Mouse (Mus musculus): ENCODE data around the gene Tmem121. TPM values are rescaled to one million over a fixed set of nuclear protein-coding genes. Genes with fewer than 3 reads are reported as not detected.

The Tmem121 gene
- polyA plus RNA-seq, 1 experiment from 2014 or later: 1.2 TPM

DNA sequence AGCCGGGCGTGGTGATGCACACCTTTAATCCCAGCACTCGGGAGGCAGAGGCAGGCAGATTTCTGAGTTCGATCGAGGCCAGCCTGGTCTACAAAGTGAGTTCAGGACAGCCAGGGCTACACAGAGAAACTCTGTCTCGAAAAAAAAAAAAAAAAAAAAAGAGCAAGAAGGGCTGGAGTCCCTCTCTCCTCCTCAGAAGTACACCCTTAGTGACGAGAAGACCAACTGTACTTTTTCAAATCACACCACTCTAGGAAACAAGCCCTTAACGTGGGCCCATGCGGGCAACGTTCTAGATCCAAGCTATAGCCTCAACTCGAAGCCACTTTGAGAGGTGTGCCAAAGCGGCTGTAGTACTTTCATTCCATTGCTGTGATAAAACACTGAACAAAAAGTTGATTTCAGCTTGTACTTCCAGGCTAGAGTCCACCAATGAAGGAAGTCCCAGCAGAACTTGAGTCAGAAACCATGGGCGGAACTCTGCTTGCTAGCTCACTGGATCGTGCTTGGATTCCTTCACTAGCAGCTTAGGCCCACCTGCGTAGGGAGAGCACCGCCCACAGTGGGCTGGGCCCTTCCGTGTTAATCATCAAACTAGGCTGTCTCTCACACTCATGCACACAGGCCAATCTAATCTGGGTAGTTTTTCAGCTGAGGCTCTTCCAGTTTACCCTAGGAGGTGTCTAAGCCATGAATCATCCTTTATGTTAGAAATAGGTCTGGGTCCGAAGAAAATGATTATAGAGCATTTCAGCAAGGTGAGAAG lies 8.6 kb upstream of the Tmem121 start:
- Histone ChIP-seq H3K9ac (replicated peaks; ENCODE audit: low read depth) (no peak overlapping the region), H3K4me1 (ENCODE audit: insufficient read depth, low read depth, low read length) (no peaks in the 10 kb centered on the region), H3K4me2 (replicated peaks; ENCODE audit: low read depth, low read length) (no peak overlapping the region), H3K4me3 (ENCODE audit: low read depth, low read length) (no peak overlapping the region), H3K27me3 (replicated peaks; ENCODE audit: insufficient read depth, low read length) (no peaks in the 10 kb centered on the region), H3K9me3 (ENCODE audit: low read length) (no peaks in the 10 kb centered on the region), H3K27ac (ENCODE audit: low read length) (no peak overlapping the region), H3K36me3 (ENCODE audit: insufficient read depth, low read length) (no peaks in the 10 kb centered on the region)
- no peak for ATAC-seq
- TF ChIP-seq CTCF (IDR thresholded peaks at IDR 0.05) (no peak), EP300 (IDR thresholded peaks at IDR 0.05) (no peak)
- no peak for DNase-seq (ENCODE audit: low spot score)
- 82% methylated on average over 17 of the region's 18 CpGs for WGBS

DNA sequence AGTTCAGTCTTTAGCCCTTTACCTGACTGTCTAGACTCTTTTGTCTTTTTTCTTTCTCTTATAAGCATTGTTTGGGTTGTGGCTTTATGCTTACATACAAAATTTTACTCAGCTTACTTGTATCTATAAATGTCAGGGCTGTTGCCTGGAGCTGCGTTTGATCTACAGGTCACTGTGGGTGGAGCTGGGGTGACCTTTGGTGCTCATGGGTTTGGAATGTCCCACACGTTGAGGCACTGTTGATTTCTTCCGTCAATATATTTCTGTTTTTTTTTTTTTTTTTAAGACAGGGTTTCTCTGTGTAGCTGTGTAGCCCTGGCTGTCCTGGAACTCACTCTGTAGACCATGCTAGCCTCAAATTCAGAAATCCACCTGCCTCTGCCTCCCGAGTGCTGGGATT lies 4.7 kb upstream of the Tmem121 start:
- Histone ChIP-seq H3K9ac (replicated peaks; ENCODE audit: low read depth) (no peak overlapping the region), H3K36me3 (ENCODE audit: insufficient read depth, low read length) (no peaks in the 10 kb centered on the region), H3K27ac (ENCODE audit: low read length) (no peak overlapping the region), H3K9me3 (ENCODE audit: low read length) (no peaks in the 10 kb centered on the region), H3K4me3 (ENCODE audit: low read depth, low read length) (no peak overlapping the region), H3K4me1 (ENCODE audit: insufficient read depth, low read depth, low read length) (peaks cover under 1% of the 10 kb centered on the region; the same call in 1 of the 2 replicates), H3K27me3 (replicated peaks; ENCODE audit: insufficient read depth, low read length) (no peaks in the 10 kb centered on the region), H3K4me2 (replicated peaks; ENCODE audit: low read depth, low read length) (no peak overlapping the region)
- ATAC-seq (no peak), DNase-seq (ENCODE audit: low spot score) (no peak)
- TF ChIP-seq CTCF (IDR thresholded peaks at IDR 0.05) (no peak), EP300 (IDR thresholded peaks at IDR 0.05) (no peak)
- WGBS: 31% methylated on average over 4 of the region's 4 CpGs

DNA sequence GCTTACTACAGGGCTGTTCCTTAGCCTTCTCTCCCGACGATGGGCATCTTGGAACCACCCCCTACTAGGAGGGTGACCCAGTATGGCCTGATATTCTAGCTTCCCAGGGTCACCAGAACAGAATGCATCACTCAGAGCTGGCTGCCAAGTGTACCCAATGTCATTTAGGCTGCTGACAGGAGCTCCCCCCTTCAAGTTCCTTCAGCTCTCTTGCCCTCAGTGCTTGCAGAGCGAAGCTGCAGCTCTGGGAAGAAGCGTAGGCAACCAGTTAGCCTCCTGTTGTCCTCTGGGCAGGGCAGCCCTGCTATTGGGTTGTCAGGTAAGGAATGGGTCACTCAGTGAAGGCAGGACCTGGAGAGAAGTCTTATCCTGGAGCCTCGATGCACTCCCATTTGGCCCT lies 785 bp upstream of the Tmem121 start:
- Histone ChIP-seq H3K9me3 (ENCODE audit: low read length) (no peaks in the 10 kb centered on the region), H3K4me2 (replicated peaks; ENCODE audit: low read depth, low read length) (no peak overlapping the region), H3K36me3 (ENCODE audit: insufficient read depth, low read length) (no peaks in the 10 kb centered on the region), H3K9ac (replicated peaks; ENCODE audit: low read depth) (no peak overlapping the region), H3K27me3 (replicated peaks; ENCODE audit: insufficient read depth, low read length) (peaks cover 10% of the 10 kb centered on the region; the same call in 1 of the 2 replicates), H3K4me1 (ENCODE audit: insufficient read depth, low read depth, low read length) (peaks cover 8% of the 10 kb centered on the region; the same call in 1 of the 2 replicates), H3K27ac (ENCODE audit: low read length) (no peak overlapping the region), H3K4me3 (ENCODE audit: low read depth, low read length) (no peak overlapping the region)
- no peak for ATAC-seq
- DNase-seq (ENCODE audit: low spot score): no peak
- 58% methylated on average over 5 of the region's 5 CpGs for WGBS
- no peak for TF ChIP-seq CTCF (IDR thresholded peaks at IDR 0.05)
- no peak for TF ChIP-seq EP300 (IDR thresholded peaks at IDR 0.05)

DNA sequence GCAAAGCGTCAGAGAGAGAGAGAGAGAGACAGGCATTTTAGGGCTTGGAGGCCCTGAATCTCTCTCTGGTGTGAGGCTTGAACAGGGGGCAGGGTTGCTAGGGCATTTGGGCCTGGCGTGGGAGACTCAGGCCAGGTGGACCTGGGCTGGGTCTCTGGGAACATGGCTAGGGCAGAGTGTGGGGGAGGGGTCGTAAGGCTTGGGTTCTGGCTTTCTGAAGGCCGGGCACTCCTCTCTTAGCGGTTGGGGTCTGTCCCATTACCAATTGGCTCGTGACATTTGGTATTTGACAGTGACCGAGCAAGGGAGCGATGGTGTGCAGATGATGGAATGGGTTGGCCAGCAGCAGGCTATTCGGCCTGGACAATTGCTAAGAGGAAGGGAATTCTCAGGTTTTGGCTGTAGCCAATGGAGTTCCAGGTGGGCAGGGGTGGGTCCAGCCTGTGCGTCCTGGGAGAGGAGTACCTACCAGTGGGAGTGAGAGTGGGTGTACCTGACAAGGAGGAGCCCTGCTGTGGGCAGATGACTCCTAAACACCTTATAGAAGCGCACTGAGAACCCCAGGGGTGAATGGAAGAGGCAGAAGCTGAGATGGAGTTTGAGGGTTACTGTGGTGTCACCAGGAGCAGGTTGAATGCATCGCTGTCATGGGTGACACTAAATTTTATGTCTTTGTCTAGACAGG lies 738 bp downstream of the Tmem121 start:
- WGBS: 53% methylated on average over 12 of the region's 12 CpGs
- ATAC-seq (no peak), DNase-seq (ENCODE audit: low spot score) (no peak)
- TF ChIP-seq CTCF (IDR thresholded peaks at IDR 0.05): no peak
- no peak for TF ChIP-seq EP300 (IDR thresholded peaks at IDR 0.05)
- peak overlapping the region; percentile 43 for H3K4me3 ChIP-seq (ENCODE audit: low read depth, low read length)
- H3K9me3 ChIP-seq (ENCODE audit: low read length): no peaks in the 10 kb centered on the region
- peaks cover 10% of the 10 kb centered on the region; the same call in 1 of the 2 replicates for H3K27me3 ChIP-seq (replicated peaks; ENCODE audit: insufficient read depth, low read length)
- no peaks in the 10 kb centered on the region for H3K36me3 ChIP-seq (ENCODE audit: insufficient read depth, low read length)
- no peak overlapping the region for H3K27ac ChIP-seq (ENCODE audit: low read length)
- peak overlapping the region; percentile 70 for H3K4me2 ChIP-seq (replicated peaks; ENCODE audit: low read depth, low read length)
- H3K4me1 ChIP-seq (ENCODE audit: insufficient read depth, low read depth, low read length): peaks cover 8% of the 10 kb centered on the region; the same call in 1 of the 2 replicates
- H3K9ac ChIP-seq (replicated peaks; ENCODE audit: low read depth): no peak overlapping the region

DNA sequence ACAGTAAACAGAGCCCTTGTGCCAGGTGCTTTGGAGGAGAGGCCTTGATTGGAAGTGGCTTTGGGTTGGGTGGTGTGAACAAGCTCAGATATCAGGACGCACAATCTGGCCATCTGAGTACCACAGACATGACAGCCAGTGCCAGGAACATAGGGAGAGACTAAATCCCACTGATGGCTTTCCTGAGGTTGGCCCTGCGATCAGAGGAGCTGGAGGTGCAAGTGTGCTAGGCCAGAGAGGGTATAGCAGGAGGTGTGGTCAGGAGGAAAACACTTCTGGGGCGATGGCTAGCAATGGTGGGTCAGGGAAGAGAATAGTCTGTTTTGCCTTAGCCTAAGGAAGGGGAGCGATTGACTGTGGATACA lies 1.3 kb downstream of the Tmem121 start:
- H3K36me3 ChIP-seq (ENCODE audit: insufficient read depth, low read length): no peaks in the 10 kb centered on the region
- H3K4me1 ChIP-seq (ENCODE audit: insufficient read depth, low read depth, low read length): peaks cover 8% of the 10 kb centered on the region; the same call in 1 of the 2 replicates
- H3K9me3 ChIP-seq (ENCODE audit: low read length): no peaks in the 10 kb centered on the region
- no peak overlapping the region for H3K9ac ChIP-seq (replicated peaks; ENCODE audit: low read depth)
- H3K27me3 ChIP-seq (replicated peaks; ENCODE audit: insufficient read depth, low read length): peaks cover 10% of the 10 kb centered on the region; the same call in 1 of the 2 replicates
- no peak for ATAC-seq
- TF ChIP-seq CTCF (IDR thresholded peaks at IDR 0.05) (no peak), EP300 (IDR thresholded peaks at IDR 0.05) (no peak)
- no peak overlapping the region for H3K4me3 ChIP-seq (ENCODE audit: low read depth, low read length)
- no peak overlapping the region for H3K4me2 ChIP-seq (replicated peaks; ENCODE audit: low read depth, low read length)
- H3K27ac ChIP-seq (ENCODE audit: low read length): no peak overlapping the region
- 58% methylated on average over 4 of the region's 4 CpGs for WGBS
- no peak for DNase-seq (ENCODE audit: low spot score)

DNA sequence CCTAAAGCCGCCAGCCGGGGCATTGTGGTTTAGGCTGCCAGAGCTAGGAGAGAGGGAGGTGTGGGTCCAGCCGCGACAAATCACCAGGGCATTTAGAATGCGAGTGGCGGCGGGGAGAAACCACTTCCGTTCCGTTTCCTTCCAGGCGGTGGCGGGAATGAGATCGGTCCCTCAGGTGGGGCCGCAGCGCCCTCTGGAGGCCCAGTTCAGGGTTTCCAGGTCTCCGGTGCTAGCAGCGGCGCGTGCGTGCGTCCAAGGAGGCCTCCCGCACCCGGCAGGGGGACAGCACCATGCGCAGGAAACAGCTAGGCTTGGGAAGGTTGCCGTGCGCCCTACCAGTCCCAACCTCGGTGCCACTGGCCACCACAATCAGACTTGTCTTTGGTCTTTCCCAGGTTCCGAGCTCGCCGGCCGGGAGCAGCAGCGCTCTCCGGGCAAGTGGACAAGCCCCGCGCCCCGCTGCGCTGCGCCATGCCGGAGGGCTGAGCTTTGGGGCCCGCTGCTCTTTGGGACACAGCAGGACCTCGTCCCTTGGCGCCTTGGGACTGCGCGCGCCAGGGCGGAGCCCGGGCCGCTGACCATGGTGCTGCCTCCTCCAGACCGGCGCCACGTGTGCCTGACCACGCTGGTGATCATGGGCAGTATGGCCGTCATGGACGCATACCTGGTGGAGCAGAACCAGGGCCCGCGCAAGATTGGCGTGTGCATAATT lies 2.0 kb downstream of the Tmem121 start:
- ATAC-seq: peak; percentile 83
- H3K27ac ChIP-seq (ENCODE audit: low read length): no peak overlapping the region
- peak overlapping the region; percentile 49 for H3K4me2 ChIP-seq (replicated peaks; ENCODE audit: low read depth, low read length)
- DNase-seq (ENCODE audit: low spot score): peak; percentile 74
- peaks cover 10% of the 10 kb centered on the region; the same call in 1 of the 2 replicates for H3K27me3 ChIP-seq (replicated peaks; ENCODE audit: insufficient read depth, low read length)
- WGBS: 3% methylated on average over 47 of the region's 56 CpGs
- no peaks in the 10 kb centered on the region for H3K9me3 ChIP-seq (ENCODE audit: low read length)
- H3K36me3 ChIP-seq (ENCODE audit: insufficient read depth, low read length): no peaks in the 10 kb centered on the region
- H3K4me3 ChIP-seq (ENCODE audit: low read depth, low read length): peak overlapping the region; percentile 10; the same call in 1 of the 2 replicates
- H3K4me1 ChIP-seq (ENCODE audit: insufficient read depth, low read depth, low read length): peaks cover 8% of the 10 kb centered on the region; the same call in 1 of the 2 replicates
- peak; percentile 78 for TF ChIP-seq CTCF (IDR thresholded peaks at IDR 0.05)
- no peak for TF ChIP-seq EP300 (IDR thresholded peaks at IDR 0.05)
- no peak overlapping the region for H3K9ac ChIP-seq (replicated peaks; ENCODE audit: low read depth)
